Mouse (Mus musculus): Measurements from ENCODE around the gene Gng8. TPM values are rescaled to one million over a fixed set of nuclear protein-coding genes. Genes with fewer than 3 reads are reported as not detected.

The Gng8 gene
- polyA plus RNA-seq, 1 experiment from 2014 or later: 0.81 TPM

GRCm38 (mm10) chr7:16858336-16858735 lies 33.2 kb upstream of the Gng8 start:
- Histone ChIP-seq H3K4me2 (no peak overlapping the region), H3K9me3 (replicated peaks) (no peaks in the 10 kb centered on the region), H3K36me3 (peaks cover 39% of the 10 kb centered on the region), H3K9ac (no peak overlapping the region), H3K4me1 (replicated peaks) (0 out of 2 replicates have a peak, but pooled peaks cover 2% of the 10 kb centered on the region), H3K27ac (no peak overlapping the region), H3K4me3 (replicated peaks) (no peak overlapping the region), H3K27me3 (no peaks in the 10 kb centered on the region)
- DNase-seq (peak; percentile 33), ATAC-seq (ENCODE audit: low read depth) (peak; percentile 18; the same call in 1 of the 2 replicates)
- 43% methylated on average over 17 of the region's 17 CpGs for WGBS (ENCODE audit: insufficient replicate concordance)

DNA sequence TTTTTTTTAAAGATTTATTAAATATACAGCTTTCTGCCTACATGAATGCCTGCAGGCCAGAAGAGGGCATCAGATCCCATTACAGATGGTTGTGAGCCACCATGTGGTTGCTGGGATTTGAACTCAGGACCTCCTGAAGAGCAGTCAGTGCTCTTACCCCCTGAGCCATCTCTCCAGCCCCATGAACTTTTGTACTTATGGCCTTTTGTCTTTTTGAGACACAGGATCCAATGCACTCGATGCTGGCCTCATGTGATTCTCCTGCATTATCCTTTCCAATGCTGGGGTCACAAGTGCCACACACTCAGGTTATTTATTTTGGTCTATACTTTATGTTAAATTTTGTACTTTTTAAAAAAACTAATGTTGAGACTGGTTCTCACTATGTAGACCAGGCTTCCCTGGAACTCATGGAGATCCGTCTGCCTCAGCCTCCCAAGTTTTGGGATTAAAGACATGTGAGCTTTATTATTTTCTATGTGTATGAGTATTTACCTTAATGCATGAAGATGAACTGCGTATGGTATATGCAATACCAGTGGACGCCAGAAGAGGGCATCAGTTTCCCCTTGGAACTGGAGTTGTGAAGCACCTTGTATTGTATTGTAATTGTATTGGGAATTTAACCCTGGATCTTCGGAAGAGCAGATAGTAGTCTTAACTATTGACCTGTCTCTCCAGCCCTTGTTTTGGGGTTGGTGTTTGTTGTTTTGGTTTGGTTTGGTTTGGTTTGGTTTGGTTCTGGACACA lies 31.5 kb upstream of the Gng8 start:
- DNase-seq: no peak
- Histone ChIP-seq H3K27me3 (no peaks in the 10 kb centered on the region), H3K4me2 (no peak overlapping the region), H3K4me1 (replicated peaks) (0 out of 2 replicates have a peak, but pooled peaks cover 2% of the 10 kb centered on the region), H3K9me3 (replicated peaks) (no peaks in the 10 kb centered on the region), H3K9ac (no peak overlapping the region), H3K27ac (no peak overlapping the region), H3K4me3 (replicated peaks) (no peak overlapping the region), H3K36me3 (peaks cover 37% of the 10 kb centered on the region)
- whole genome bisulfite sequencing (ENCODE audit: insufficient replicate concordance): 24% methylated on average over 5 of the region's 5 CpGs
- ATAC-seq (ENCODE audit: low read depth): no peak

- peak overlapping the region; percentile 50 for H3K27ac ChIP-seq
- no peak for DNase-seq
- ATAC-seq (ENCODE audit: low read depth): peak; percentile 42; the same call in 1 of the 2 replicates
- H3K9me3 ChIP-seq (replicated peaks): no peaks in the 10 kb centered on the region
- WGBS (ENCODE audit: insufficient replicate concordance): 62% methylated on average over 3 of the region's 3 CpGs
- H3K36me3 ChIP-seq: peaks cover 23% of the 10 kb centered on the region; the same call in 1 of the 2 replicates
- H3K9ac ChIP-seq: no peak overlapping the region
- H3K4me3 ChIP-seq (replicated peaks): no peak overlapping the region
- no peak overlapping the region for H3K4me2 ChIP-seq
- peaks cover 14% of the 10 kb centered on the region for H3K4me1 ChIP-seq (replicated peaks)
- no peaks in the 10 kb centered on the region for H3K27me3 ChIP-seq
Measured at GRCm38 (mm10) chr7:16867488-16867887, 24.1 kb upstream of the Gng8 start.

DNA sequence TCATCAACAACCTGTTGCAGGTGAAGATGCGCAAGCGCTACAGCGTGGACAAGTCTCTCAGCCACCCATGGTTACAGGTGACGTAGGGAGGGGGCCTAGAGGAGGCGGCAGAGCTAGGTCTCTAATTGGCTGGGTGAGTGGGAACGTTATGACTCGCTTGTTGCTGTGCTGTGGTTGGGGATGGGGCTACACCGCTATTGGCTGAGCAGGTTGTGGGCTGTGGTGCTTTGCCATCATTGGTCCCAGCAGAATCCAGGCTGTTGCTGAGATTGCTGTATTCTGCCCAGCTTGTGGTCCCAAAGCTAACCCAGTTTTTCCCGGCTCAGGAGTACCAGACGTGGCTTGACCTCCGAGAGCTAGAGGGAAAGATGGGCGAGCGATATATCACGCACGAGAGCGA lies 22.1 kb upstream of the Gng8 start:
- DNase-seq: no peak
- no peak overlapping the region for H3K9ac ChIP-seq
- no peaks in the 10 kb centered on the region for H3K9me3 ChIP-seq (replicated peaks)
- peaks cover 15% of the 10 kb centered on the region; the same call in 1 of the 2 replicates for H3K36me3 ChIP-seq
- no peak overlapping the region for H3K4me3 ChIP-seq (replicated peaks)
- H3K4me1 ChIP-seq (replicated peaks): peaks cover 21% of the 10 kb centered on the region
- no peaks in the 10 kb centered on the region for H3K27me3 ChIP-seq
- ATAC-seq (ENCODE audit: low read depth): peak; percentile 35; the same call in 1 of the 2 replicates
- WGBS (ENCODE audit: insufficient replicate concordance): 74% methylated on average over 16 of the region's 16 CpGs
- H3K27ac ChIP-seq: no peak overlapping the region
- no peak overlapping the region for H3K4me2 ChIP-seq

- Histone ChIP-seq H3K4me2 (no peak overlapping the region), H3K9me3 (replicated peaks) (no peaks in the 10 kb centered on the region), H3K9ac (no peak overlapping the region), H3K27me3 (peaks cover 13% of the 10 kb centered on the region), H3K4me3 (replicated peaks) (no peak overlapping the region), H3K27ac (no peak overlapping the region), H3K4me1 (replicated peaks) (peaks cover 38% of the 10 kb centered on the region), H3K36me3 (peaks cover 5% of the 10 kb centered on the region; the same call in 1 of the 2 replicates)
- WGBS (ENCODE audit: insufficient replicate concordance): 76% methylated on average over 10 of the region's 10 CpGs
- no peak for ATAC-seq (ENCODE audit: low read depth)
- no peak for DNase-seq
Measured at GRCm38 (mm10) chr7:16871600-16871999, 20.0 kb upstream of the Gng8 start.

GRCm38 (mm10) chr7:16872478-16872877 lies 19.1 kb upstream of the Gng8 start:
- peaks cover 5% of the 10 kb centered on the region; the same call in 1 of the 2 replicates for H3K36me3 ChIP-seq
- 80% methylated on average over 9 of the region's 9 CpGs for WGBS (ENCODE audit: insufficient replicate concordance)
- no peak for ATAC-seq (ENCODE audit: low read depth)

DNA sequence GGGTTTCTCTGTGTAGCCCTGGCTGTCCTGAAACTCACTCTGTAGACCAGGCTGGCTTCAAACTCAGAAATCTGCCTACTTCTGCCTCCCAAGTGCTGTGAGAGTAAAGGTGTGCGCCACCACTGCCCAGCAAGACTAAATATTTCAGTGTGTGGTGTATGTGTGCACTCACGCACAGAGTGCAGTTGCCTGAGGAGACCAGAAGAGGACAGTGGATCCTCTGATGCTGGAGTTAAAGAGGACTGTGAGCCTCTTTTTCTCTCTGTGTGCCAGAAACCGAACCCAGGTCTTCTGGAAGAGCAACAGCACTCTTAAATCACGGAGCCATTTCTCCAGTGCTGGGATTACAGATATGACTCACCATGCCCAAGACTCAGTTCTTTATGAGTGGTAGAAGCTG lies 18.2 kb upstream of the Gng8 start:
- peaks cover 4% of the 10 kb centered on the region; the same call in 1 of the 2 replicates for H3K36me3 ChIP-seq
- DNase-seq: no peak
- no peak for ATAC-seq (ENCODE audit: low read depth)
- no peak overlapping the region for H3K4me3 ChIP-seq (replicated peaks)
- H3K27me3 ChIP-seq: peaks cover 20% of the 10 kb centered on the region
- peaks cover 31% of the 10 kb centered on the region for H3K4me1 ChIP-seq (replicated peaks)
- no peak overlapping the region for H3K4me2 ChIP-seq
- H3K9ac ChIP-seq: no peak overlapping the region
- no peak overlapping the region for H3K27ac ChIP-seq
- H3K9me3 ChIP-seq (replicated peaks): no peaks in the 10 kb centered on the region
- 74% methylated on average over 4 of the region's 4 CpGs for WGBS (ENCODE audit: insufficient replicate concordance)

More at GRCm38 (mm10) chr7:16872478-16872877, 19.1 kb upstream of the Gng8 start:
- Histone ChIP-seq H3K4me1 (replicated peaks) (peaks cover 34% of the 10 kb centered on the region), H3K9ac (no peak overlapping the region), H3K9me3 (replicated peaks) (no peaks in the 10 kb centered on the region), H3K27me3 (peaks cover 20% of the 10 kb centered on the region), H3K4me3 (replicated peaks) (no peak overlapping the region), H3K27ac (no peak overlapping the region), H3K4me2 (no peak overlapping the region)
- DNase-seq: no peak

GRCm38 (mm10) chr7:16874190-16874589 lies 17.4 kb upstream of the Gng8 start:
- ATAC-seq (ENCODE audit: low read depth) (no peak), DNase-seq (peak; percentile 68)
- Histone ChIP-seq H3K36me3 (0 out of 2 replicates have a peak, but pooled peaks cover 2% of the 10 kb centered on the region), H3K4me2 (peak overlapping the region; percentile 97), H3K4me1 (replicated peaks) (peaks cover 31% of the 10 kb centered on the region), H3K27ac (peak overlapping the region; percentile 74), H3K4me3 (replicated peaks) (peak overlapping the region; percentile 41), H3K27me3 (peaks cover 20% of the 10 kb centered on the region), H3K9ac (0 out of 2 replicates have a peak overlapping the region, but pooled peaks have one; percentile 28), H3K9me3 (replicated peaks) (no peaks in the 10 kb centered on the region)
- WGBS (ENCODE audit: insufficient replicate concordance): 3% methylated on average over 17 of the region's 17 CpGs

DNA sequence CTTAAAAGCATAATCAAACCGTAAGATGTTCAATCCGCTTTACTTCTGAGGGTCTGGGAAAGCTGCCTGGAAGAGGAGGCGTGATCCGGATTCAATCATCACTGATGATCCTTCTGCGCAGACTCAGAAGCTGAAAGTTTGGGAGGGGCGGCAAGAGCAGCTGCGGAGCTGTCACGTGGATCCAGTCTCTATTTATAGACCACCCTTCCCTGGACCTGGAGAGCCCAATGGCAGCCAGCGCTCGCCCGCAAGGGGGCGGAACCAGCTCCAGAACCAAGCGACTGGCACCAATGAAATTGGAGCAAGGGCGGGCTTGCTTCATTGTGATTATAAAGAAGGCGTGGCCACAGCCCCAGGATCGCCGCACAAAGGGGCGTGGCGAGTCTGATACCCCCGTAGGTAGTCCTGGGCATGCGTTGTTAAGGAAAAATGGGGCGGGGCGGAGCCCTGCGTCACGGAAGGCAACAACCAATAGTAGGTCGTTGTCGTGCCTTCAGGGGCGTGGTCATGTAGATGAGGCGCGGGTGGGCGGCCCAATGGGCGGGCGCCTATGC lies 16.8 kb upstream of the Gng8 start:
- H3K27me3 ChIP-seq: peaks cover 20% of the 10 kb centered on the region
- peak overlapping the region; percentile 67 for H3K4me3 ChIP-seq (replicated peaks)
- H3K27ac ChIP-seq: peak overlapping the region; percentile 74; the same call in 1 of the 2 replicates
- ATAC-seq (ENCODE audit: low read depth) (peak; percentile 96), DNase-seq (peak; percentile 98)
- 0 out of 2 replicates have a peak, but pooled peaks cover 2% of the 10 kb centered on the region for H3K36me3 ChIP-seq
- peaks cover 26% of the 10 kb centered on the region for H3K4me1 ChIP-seq (replicated peaks)
- 0 out of 2 replicates have a peak overlapping the region, but pooled peaks have one; percentile 28 for H3K9ac ChIP-seq
- under 1% methylated on average over 33 of the region's 33 CpGs for WGBS (ENCODE audit: insufficient replicate concordance)
- no peaks in the 10 kb centered on the region for H3K9me3 ChIP-seq (replicated peaks)
- H3K4me2 ChIP-seq: peak overlapping the region; percentile 97

- H3K9ac ChIP-seq: peak within 1 kb of the TSS; percentile 74
Measured at GRCm38 (mm10) chr7:16875310-16875325, 16.5 kb upstream of the Gng8 start, which contains the start of gene Dact3. Gene Dact3 (plus strand): TSS chr7:16875317.

GRCm38 (mm10) chr7:16875326-16875725 lies 16.3 kb upstream of the Gng8 start:
- H3K36me3 ChIP-seq: 0 out of 2 replicates have a peak, but pooled peaks cover 2% of the 10 kb centered on the region
- ATAC-seq (ENCODE audit: low read depth) (no peak), DNase-seq (no peak)
- H3K4me2 ChIP-seq: peak overlapping the region; percentile 97
- peak overlapping the region; percentile 74 for H3K9ac ChIP-seq
- no peaks in the 10 kb centered on the region for H3K9me3 ChIP-seq (replicated peaks)
- H3K4me3 ChIP-seq (replicated peaks): peak overlapping the region; percentile 67
- WGBS (ENCODE audit: insufficient replicate concordance): 1% methylated on average over 42 of the region's 42 CpGs
- peaks cover 31% of the 10 kb centered on the region for H3K4me1 ChIP-seq (replicated peaks)
- H3K27ac ChIP-seq: peak overlapping the region; percentile 23
- H3K27me3 ChIP-seq: peaks cover 22% of the 10 kb centered on the region

More at GRCm38 (mm10) chr7:16875310-16875325, 16.5 kb upstream of the Gng8 start, which contains the start of gene Dact3:
- 0% methylated on average over 1 of the region's 1 CpGs for WGBS (ENCODE audit: insufficient replicate concordance)
- Histone ChIP-seq H3K4me1 (replicated peaks) (peaks cover 29% of the 10 kb centered on the region), H3K27me3 (peaks cover 21% of the 10 kb centered on the region), H3K4me2 (peak within 1 kb of the TSS; percentile 97), H3K9me3 (replicated peaks) (no peaks in the 10 kb centered on the region), H3K27ac (peak within 1 kb of the TSS; percentile 74), H3K36me3 (0 out of 2 replicates have a peak, but pooled peaks cover 2% of the 10 kb centered on the region), H3K4me3 (replicated peaks) (peak within 1 kb of the TSS; percentile 67)
- DNase-seq: no peak
- no peak for ATAC-seq (ENCODE audit: low read depth)

Data from liver, embryonic 13.5 days (tissue).